Mouse (Mus musculus) embryonic stem cell, embryonic (primary cell): ENCODE results near the gene Pou2f1.

Experiments used
- CTCF ChIA-PET, 4 experiments: fragments of 300-600 bp in 2 of 4; fragments of 350-600 bp in 2 of 4; sonication (Branson Sonifier 250); formaldehyde crosslinking; loops; one replicate each; lab custom pipeline; 2022; ENCODE audit warnings: inconsistent platforms in 2 of 4; lab: Charles Lee
- POLR2A ChIA-PET, 4 experiments: fragments of 300-600 bp in 2 of 4; fragments of 350-600 bp in 2 of 4; sonication (Branson Sonifier 250); formaldehyde crosslinking; loops; one replicate each; lab custom pipeline; 2022; ENCODE audit warnings: antibody characterized with exemption in 4 of 4, inconsistent platforms in 1 of 4; lab: Charles Lee

Gene Pou2f1

GRCm38 (mm10) chr1:166002520-166003155 is at the start of gene Pou2f1:
Gene Pou2f1 (minus strand): TSS chr1:166002678.
- POLR2A ChIA-PET, result interaction anchor here (0.5 to 3.6 kb wide), 116 partner anchors 9 to 1846 kb away, joined by 3 to 51 read pairs (median 4); partner anchors contain the start of genes Dcaf6 (in 2 of the 4), Dusp27 (in 2 of the 4), Gpa33 (in 2 of the 4) and Mpc2 (in 2 of the 4)
- CTCF ChIA-PET, result interaction anchor here (0.6 to 2.0 kb wide), 36 partner anchors 10 to 1637 kb away, joined by 3 to 15 read pairs (median 4); partner anchors contain the start of gene Mpzl1 (in 1 of the 4)

GRCm38 (mm10) chr1:166049046-166049827 is 46.8 kb upstream of the Pou2f1 start:
- ChIA-PET CTCF (no interaction called here), POLR2A (interaction anchor here in 2 of 4 experiments (0.6 to 1.2 kb wide), 3 partner anchors 7 to 47 kb away, joined by 3 read pairs; partner anchors contain the start of gene Pou2f1 (in 1 of the 2))

- CTCF ChIA-PET, result interaction anchor here in 1 of 4 experiments (0.6 kb wide), 1 partner anchor 46 kb away, joined by 3 read pairs; the partner anchor contains the start of gene Pou2f1
- POLR2A ChIA-PET, result interaction anchor here in 2 of 4 experiments (0.6 to 1.2 kb wide), 6 partner anchors 8 to 46 kb away, joined by 3 to 5 read pairs (median 3); partner anchors contain the start of gene Pou2f1 (in 1 of the 2)
Measured at GRCm38 (mm10) chr1:166048230-166048911, 45.9 kb upstream of the Pou2f1 start.

- ChIA-PET POLR2A (interaction anchor here in 2 of 4 experiments (0.6 to 1.2 kb wide), 5 partner anchors 9 to 45 kb away, joined by 3 to 5 read pairs (median 3); partner anchors contain the start of gene Pou2f1 (in 1 of the 2)), CTCF (interaction anchor here in 1 of 4 experiments (0.6 kb wide), 1 partner anchor 45 kb away, joined by 3 read pairs; the partner anchor contains the start of gene Pou2f1)
Measured at GRCm38 (mm10) chr1:166047505-166048170, 45.2 kb upstream of the Pou2f1 start.

- POLR2A ChIA-PET, result interaction anchor here in 2 of 4 experiments (0.6 to 4.2 kb wide), 7 partner anchors 11 to 43 kb away, joined by 3 to 22 read pairs (median 3); partner anchors contain the start of gene Pou2f1 (in 2 of the 2)
- CTCF ChIA-PET, result interaction anchor here in 1 of 4 experiments (0.6 kb wide), 1 partner anchor 1814 kb away, joined by 3 read pairs; no protein-coding TSS in a partner anchor
Measured at GRCm38 (mm10) chr1:166045894-166046197, 43.4 kb upstream of the Pou2f1 start.

GRCm38 (mm10) chr1:166045060-166045893 is 42.8 kb upstream of the Pou2f1 start:
- POLR2A ChIA-PET, result interaction anchor here in 2 of 4 experiments (0.6 to 4.2 kb wide), 7 partner anchors 10 to 43 kb away, joined by 3 to 22 read pairs (median 3); partner anchors contain the start of gene Pou2f1 (in 2 of the 2)

GRCm38 (mm10) chr1:166043451-166044149 is 41.1 kb upstream of the Pou2f1 start:
- ChIA-PET CTCF (interaction anchor here in 2 of 4 experiments (0.6 to 1.3 kb wide), 2 partner anchors 41 to 264 kb away, joined by 3 read pairs; no protein-coding TSS in a partner anchor), POLR2A (interaction anchor here in 3 of 4 experiments (0.7 to 4.2 kb wide), 12 partner anchors 10 to 95 kb away, joined by 3 to 22 read pairs (median 4); partner anchors contain the start of gene Pou2f1 (in 2 of the 3))

More at GRCm38 (mm10) chr1:166045060-166045893, 42.8 kb upstream of the Pou2f1 start:
- CTCF ChIA-PET, result interaction anchor here in 1 of 4 experiments (0.6 kb wide), 1 partner anchor 1813 kb away, joined by 3 read pairs; no protein-coding TSS in a partner anchor

GRCm38 (mm10) chr1:166041501-166041900 is 39.0 kb upstream of the Pou2f1 start:
- CTCF ChIA-PET, result interaction anchor here in 1 of 4 experiments (0.6 kb wide), 1 partner anchor 804 kb away, joined by 3 read pairs; no protein-coding TSS in a partner anchor
- POLR2A ChIA-PET, result interaction anchor here in 3 of 4 experiments (1.0 to 1.4 kb wide), 5 partner anchors 17 to 101 kb away, joined by 3 to 4 read pairs (median 3); no protein-coding TSS in a partner anchor

- POLR2A ChIA-PET, result interaction anchor here in 2 of 4 experiments (0.6 to 0.9 kb wide), 2 partner anchors 15 to 365 kb away, joined by 3 to 4 read pairs; no protein-coding TSS in a partner anchor
- CTCF ChIA-PET, result interaction anchor here in 2 of 4 experiments (0.6 kb wide), 2 partner anchors 287 to 318 kb away, joined by 3 to 4 read pairs; no protein-coding TSS in a partner anchor
Measured at GRCm38 (mm10) chr1:166038731-166039332, 36.4 kb upstream of the Pou2f1 start.

GRCm38 (mm10) chr1:166035045-166035444 is 32.6 kb upstream of the Pou2f1 start:
- ChIA-PET CTCF (interaction anchor here in 1 of 4 experiments (0.7 kb wide), 1 partner anchor 558 kb away, joined by 4 read pairs; no protein-coding TSS in a partner anchor), POLR2A (interaction anchor here in 2 of 4 experiments (0.7 to 1.0 kb wide), 3 partner anchors 10 to 1196 kb away, joined by 3 read pairs; no protein-coding TSS in a partner anchor)

GRCm38 (mm10) chr1:166031673-166032547 is 29.4 kb upstream of the Pou2f1 start:
- ChIA-PET POLR2A (interaction anchor here in 2 of 4 experiments (1.2 to 1.3 kb wide), 2 partner anchors 8 to 24 kb away, joined by 3 to 5 read pairs; no protein-coding TSS in a partner anchor), CTCF (no interaction called here)

GRCm38 (mm10) chr1:166023981-166024380 is 21.5 kb upstream of the Pou2f1 start:
- ChIA-PET CTCF (interaction anchor here in 1 of 4 experiments (0.8 kb wide), 1 partner anchor 21 kb away, joined by 3 read pairs; no protein-coding TSS in a partner anchor), POLR2A (interaction anchor here in 3 of 4 experiments (0.8 to 2.0 kb wide), 18 partner anchors 8 to 563 kb away, joined by 3 to 15 read pairs (median 4); partner anchors contain the start of gene Pou2f1 (in 3 of the 3))

- CTCF ChIA-PET, result interaction anchor here in 2 of 4 experiments (0.6 kb wide), 2 partner anchors 148 to 228 kb away, joined by 3 read pairs; no protein-coding TSS in a partner anchor
Measured at GRCm38 (mm10) chr1:166017203-166017602, 14.7 kb upstream of the Pou2f1 start.

More at GRCm38 (mm10) chr1:166017203-166017602, 14.7 kb upstream of the Pou2f1 start:
- POLR2A ChIA-PET, result interaction anchor here in 1 of 4 experiments (0.6 to 1.6 kb wide), 4 partner anchors 10 to 201 kb away, joined by 3 to 6 read pairs (median 4); no protein-coding TSS in a partner anchor
